Mouse (Mus musculus) stomach, embryonic 15.5 days (tissue): Measurements from ENCODE around the gene Bex4. TPM values are rescaled to one million over a fixed set of nuclear protein-coding genes. Genes with fewer than 3 reads are reported as not detected.

Source experiments
- microRNA-seq: library from miRNA; unstranded; fragments of <30 nt; microRNA quantifications from one replicate; pipeline ENCODE4, GENCODE M21; 2016
- polyA plus RNA-seq: library from polyadenylated mRNA; unstranded; fragments of >200 nt; fragmentation: Nextera tagmentation; extraction: Ambion mirVana; gene quantifications from 2 replicates; pipeline ENCODE4 v1.2.1, GENCODE M21; 2015

The Bex4 gene
- polyA plus RNA-seq, 1 experiment from 2014 or later = 123 TPM

Small RNA genes within 50 kb of the gene (microRNA-seq; reads per million reads assigned to microRNA genes)
- gene Mir6383 = not detected

Other genes starting within 250 kb of the Bex4 start
- gene Arxes2, start 145.2 kb upstream of the Bex4 start, polyA plus RNA-seq = 68.2 and 73.6 TPM in 2 replicates
- 29.9 and 32.1 TPM in 2 replicates for gene Arxes1, start 105.6 kb upstream of the Bex4 start, polyA plus RNA-seq
- gene Bex2, start 70.8 kb upstream of the Bex4 start, polyA plus RNA-seq = 129 and 133 TPM in 2 replicates
- gene Nxf3, start 53.7 kb upstream of the Bex4 start, polyA plus RNA-seq = 0.06 TPM in 1 of 2 replicates, not detected in the other
- gene Tceal8, start 33.3 kb downstream of the Bex4 start, polyA plus RNA-seq = 188 and 195 TPM in 2 replicates
- 5.4 and 5.8 TPM in 2 replicates for gene Tceal5, start 64.9 kb downstream of the Bex4 start, polyA plus RNA-seq
- 1.5 and 5.1 TPM in 2 replicates for gene Tceal7, start 75.8 kb downstream of the Bex4 start, polyA plus RNA-seq
- gene Bex1, start 76.5 kb downstream of the Bex4 start, polyA plus RNA-seq = 106 and 124 TPM in 2 replicates
- 589 and 647 TPM in 2 replicates for gene Tceal9, start 106.1 kb downstream of the Bex4 start, polyA plus RNA-seq
- gene Bex3, start 131.3 kb downstream of the Bex4 start, polyA plus RNA-seq = 384 and 393 TPM in 2 replicates